Mouse (Mus musculus): ENCODE data around the gene Calcr.
"Not testable (repeated sequence)": the region's sequence is repeated elsewhere in the genome, so short reads cannot be mapped to it uniquely, and the experiment has no call there.

Calcr gene

GRCm38 (mm10) chr6:3764230-3764764 lies at the start of gene Calcr:
Calcr (minus strand) TSS chr6:3764714.
- DNase-seq (ENCODE audit: low spot score in 2 of 2): no peak

DNA sequence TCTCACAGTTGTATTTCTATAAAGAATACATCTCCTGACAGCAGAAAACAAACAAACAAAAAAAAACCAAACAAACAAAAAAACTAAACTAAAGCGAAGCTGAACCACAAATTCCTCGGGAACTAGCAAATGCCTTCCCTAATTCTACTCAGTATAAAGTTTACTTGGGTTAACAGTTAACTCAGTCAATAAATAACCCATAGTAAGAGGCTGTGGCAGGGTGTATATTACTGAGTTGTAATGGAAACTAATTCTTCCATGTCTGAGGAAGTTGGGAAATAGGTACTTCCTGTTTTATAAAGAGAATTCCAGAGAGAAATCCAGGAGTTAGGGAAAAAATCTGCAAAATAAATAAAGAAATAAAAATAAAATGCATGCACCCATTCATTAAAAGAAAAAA lies 3.0 kb upstream of the Calcr start:
- DNase-seq (ENCODE audit: low spot score in 2 of 2): no peak

GRCm38 (mm10) chr6:3763171-3763967 lies 1.1 kb downstream of the Calcr start:
- DNase-seq (ENCODE audit: low spot score in 2 of 2): no peak

- DNase-seq (ENCODE audit: low spot score in 2 of 2): no peak
Measured at GRCm38 (mm10) chr6:3751576-3751975, 12.9 kb downstream of the Calcr start.

DNA sequence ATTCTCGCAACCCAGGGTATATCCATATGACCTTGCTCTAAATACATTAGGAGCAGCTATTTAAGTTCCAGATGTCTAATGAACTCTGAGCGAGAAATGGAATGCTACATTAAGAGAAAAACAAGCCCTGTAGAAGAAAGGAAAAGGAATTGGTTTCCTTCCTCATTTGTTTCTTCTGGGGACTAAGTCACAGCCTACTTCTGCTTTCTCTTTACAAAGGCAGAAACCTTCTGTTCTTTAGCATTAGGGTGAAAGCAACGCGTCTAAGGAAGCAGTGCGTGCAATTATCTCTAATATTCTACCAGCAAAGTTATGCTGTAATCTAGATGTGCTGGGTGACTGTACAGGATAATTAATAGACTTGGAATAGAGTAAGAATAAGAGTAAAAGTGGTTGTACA lies 14.9 kb downstream of the Calcr start:
- DNase-seq (ENCODE audit: low spot score in 2 of 2): no peak

DNA sequence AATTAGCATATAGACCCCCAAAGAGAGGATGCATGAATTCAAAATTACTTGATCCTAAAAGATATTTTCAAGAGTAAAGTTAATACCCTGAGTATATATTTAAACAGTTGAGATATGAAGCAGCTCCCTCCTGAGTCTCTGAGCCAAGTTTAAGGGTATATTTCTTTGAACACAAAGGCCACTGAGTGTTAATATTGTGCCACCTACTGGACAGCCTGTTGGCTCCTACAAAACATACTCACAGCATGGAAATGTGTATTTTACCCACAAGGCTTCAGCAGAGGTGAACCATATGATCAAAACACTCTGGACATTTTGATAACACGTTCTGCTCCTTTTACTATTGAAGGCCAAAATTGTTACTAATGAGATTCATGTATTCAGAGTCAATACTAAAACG lies 19.0 kb downstream of the Calcr start:
- DNase-seq (ENCODE audit: low spot score in 2 of 2): no peak

GRCm38 (mm10) chr6:3741996-3742713 lies 22.4 kb downstream of the Calcr start:
- no peak for DNase-seq (ENCODE audit: low spot score in 2 of 2)

- DNase-seq (ENCODE audit: low spot score in 2 of 2): no peak
Measured at GRCm38 (mm10) chr6:3741296-3741695, 23.2 kb downstream of the Calcr start.

GRCm38 (mm10) chr6:3730246-3730867 lies 34.2 kb downstream of the Calcr start:
- DNase-seq (ENCODE audit: low spot score in 2 of 2): no peak

DNA sequence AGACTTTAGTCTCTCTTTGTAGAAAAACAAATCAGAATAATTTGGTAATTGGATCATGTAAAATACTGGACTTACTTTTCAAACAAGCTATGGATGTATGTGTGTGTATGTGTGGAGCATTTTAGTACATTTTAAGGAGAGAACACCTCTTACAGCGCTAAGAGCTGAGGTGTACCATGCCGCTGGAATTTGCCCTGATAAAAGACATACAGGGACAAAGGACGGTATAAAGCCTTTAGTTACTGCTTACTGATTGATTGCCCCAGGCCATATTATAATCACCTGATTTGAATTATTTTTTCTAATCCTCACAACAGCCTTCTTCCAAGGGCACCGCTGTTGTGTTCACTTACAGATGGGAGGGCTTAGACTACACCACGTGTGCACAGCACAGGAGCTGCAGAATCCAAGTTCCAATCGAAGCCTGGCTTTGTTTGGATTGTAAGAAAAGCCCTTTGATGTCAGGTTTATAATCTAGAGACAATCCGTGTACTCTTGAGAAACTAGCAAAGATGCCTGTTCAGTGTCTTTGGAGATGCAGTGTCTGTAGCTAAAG lies 76.3 kb downstream of the Calcr start:
- DNase-seq (ENCODE audit: low spot score in 2 of 2): no peak

- not testable (repeated sequence) for DNase-seq (ENCODE audit: low spot score in 2 of 2)
Measured at GRCm38 (mm10) chr6:3678286-3678685, 86.2 kb downstream of the Calcr start.

GRCm38 (mm10) chr6:3677806-3678205 lies 86.7 kb downstream of the Calcr start:
- no peak for DNase-seq (ENCODE audit: low spot score in 2 of 2)

- DNase-seq (ENCODE audit: low spot score in 2 of 2): not testable (repeated sequence)
Measured at GRCm38 (mm10) chr6:3671941-3672340, 92.6 kb downstream of the Calcr start.

DNA sequence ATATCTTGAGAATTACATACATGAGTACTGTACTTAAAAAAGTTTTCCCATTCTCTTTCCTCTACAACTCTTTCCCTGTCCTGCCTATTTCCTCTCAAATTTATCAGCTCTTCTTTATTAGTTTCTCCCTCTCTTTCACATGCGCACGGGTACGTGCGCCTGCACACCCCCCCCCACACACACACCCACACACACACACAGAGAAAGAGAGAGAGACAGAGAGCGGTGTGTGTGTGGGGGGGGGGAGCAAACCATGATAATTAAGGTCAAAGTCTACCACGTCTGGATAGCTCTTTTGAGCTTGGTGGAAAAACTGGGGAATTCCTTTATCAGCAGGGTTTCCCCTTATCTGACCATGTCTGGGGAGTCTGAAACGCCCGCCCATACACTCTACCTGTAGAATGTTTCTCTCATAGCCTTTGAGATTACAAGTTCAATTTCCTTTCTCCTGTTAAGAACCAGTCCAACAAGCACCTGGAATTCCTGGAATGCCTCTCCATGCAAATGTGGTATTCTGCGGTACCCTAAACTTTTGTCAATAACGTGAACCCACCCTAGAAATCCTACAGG lies 100.3 kb downstream of the Calcr start:
- no peak for DNase-seq (ENCODE audit: low spot score in 2 of 2)

- DNase-seq (ENCODE audit: low spot score in 2 of 2): no peak
Measured at GRCm38 (mm10) chr6:3658405-3658804, 106.1 kb downstream of the Calcr start.
